Mouse (Mus musculus): Measurements from ENCODE around the gene Mybphl. TPM values are rescaled to one million over a fixed set of nuclear protein-coding genes. Genes with fewer than 3 reads are reported as not detected.

Gene Mybphl
- polyA plus RNA-seq, 1 experiment from 2014 or later = not detected

DNA sequence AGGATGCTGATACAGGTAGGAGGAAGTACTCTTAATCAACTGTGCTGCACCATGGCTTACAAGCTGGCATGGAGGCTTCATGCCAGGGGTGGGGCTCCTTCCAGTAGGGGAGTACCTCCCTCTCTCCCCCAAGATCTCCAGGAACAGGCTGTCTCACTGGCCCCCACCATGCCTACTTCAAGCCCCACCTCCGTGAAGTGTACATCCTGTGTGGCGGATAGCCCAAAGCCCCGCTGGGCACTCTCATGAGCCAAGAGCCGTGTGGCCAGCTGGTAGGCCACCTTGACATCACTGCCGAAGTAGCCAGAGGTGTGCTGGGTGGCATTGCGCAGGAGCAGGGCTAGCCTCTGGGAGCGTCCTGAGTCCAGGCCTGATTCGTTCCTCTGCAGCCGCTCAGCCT is 33.6 kb downstream of the Mybphl start:
- peaks cover 100% of the 10 kb centered on the region for H3K36me3 ChIP-seq (ENCODE audit: control insufficient read depth, insufficient read depth, low read length)
- H3K27ac ChIP-seq (ENCODE audit: low read depth, low read length) = no peak overlapping the region
- DNase-seq (ENCODE audit: low spot score) = no peak
- ATAC-seq = no peak
- H3K27me3 ChIP-seq (replicated peaks; ENCODE audit: control insufficient read depth, insufficient read depth, low read length) = no peaks in the 10 kb centered on the region
- H3K4me1 ChIP-seq (ENCODE audit: control insufficient read depth, insufficient read depth, low read length) = peaks cover 2% of the 10 kb centered on the region; the same call in 1 of the 2 replicates
- no peak overlapping the region for H3K9ac ChIP-seq (ENCODE audit: low read length)
- H3K9me3 ChIP-seq (replicated peaks; ENCODE audit: control insufficient read depth, low read length) = no peaks in the 10 kb centered on the region
- H3K4me3 ChIP-seq (ENCODE audit: low read depth, low read length) = no peak overlapping the region
- H3K4me2 ChIP-seq (ENCODE audit: low read length) = no peak overlapping the region
- WGBS = 93% methylated on average over 9 of the region's 9 CpGs

DNA sequence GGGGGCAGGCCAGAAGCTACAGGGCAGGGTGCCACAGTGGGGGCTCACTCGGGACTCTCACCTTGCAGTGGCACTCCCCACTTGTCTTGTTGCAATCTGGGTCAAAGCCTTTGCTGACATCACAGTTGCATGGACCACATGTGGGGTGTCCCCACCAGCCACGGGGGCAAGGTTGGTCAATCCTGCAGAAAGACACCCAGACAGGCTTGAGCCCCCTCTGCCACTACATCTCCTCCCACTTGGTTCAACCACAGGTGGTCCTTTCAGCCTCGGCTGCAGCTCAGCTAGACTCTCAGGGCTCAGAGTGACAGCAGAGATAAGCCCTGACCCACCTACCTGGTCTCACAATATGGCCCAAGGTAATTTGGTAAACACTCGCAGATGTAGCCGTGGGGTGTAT is 35.7 kb downstream of the Mybphl start:
- H3K4me2 ChIP-seq (ENCODE audit: low read length) = no peak overlapping the region
- peaks cover 6% of the 10 kb centered on the region for H3K4me1 ChIP-seq (ENCODE audit: control insufficient read depth, insufficient read depth, low read length)
- H3K9me3 ChIP-seq (replicated peaks; ENCODE audit: control insufficient read depth, low read length) = no peaks in the 10 kb centered on the region
- WGBS = 92% methylated on average over 5 of the region's 5 CpGs
- H3K27ac ChIP-seq (ENCODE audit: low read depth, low read length) = no peak overlapping the region
- peaks cover 100% of the 10 kb centered on the region for H3K36me3 ChIP-seq (ENCODE audit: control insufficient read depth, insufficient read depth, low read length)
- no peaks in the 10 kb centered on the region for H3K27me3 ChIP-seq (replicated peaks; ENCODE audit: control insufficient read depth, insufficient read depth, low read length)
- no peak for DNase-seq (ENCODE audit: low spot score)
- H3K4me3 ChIP-seq (ENCODE audit: low read depth, low read length) = no peak overlapping the region
- no peak for ATAC-seq
- H3K9ac ChIP-seq (ENCODE audit: low read length) = no peak overlapping the region

DNA sequence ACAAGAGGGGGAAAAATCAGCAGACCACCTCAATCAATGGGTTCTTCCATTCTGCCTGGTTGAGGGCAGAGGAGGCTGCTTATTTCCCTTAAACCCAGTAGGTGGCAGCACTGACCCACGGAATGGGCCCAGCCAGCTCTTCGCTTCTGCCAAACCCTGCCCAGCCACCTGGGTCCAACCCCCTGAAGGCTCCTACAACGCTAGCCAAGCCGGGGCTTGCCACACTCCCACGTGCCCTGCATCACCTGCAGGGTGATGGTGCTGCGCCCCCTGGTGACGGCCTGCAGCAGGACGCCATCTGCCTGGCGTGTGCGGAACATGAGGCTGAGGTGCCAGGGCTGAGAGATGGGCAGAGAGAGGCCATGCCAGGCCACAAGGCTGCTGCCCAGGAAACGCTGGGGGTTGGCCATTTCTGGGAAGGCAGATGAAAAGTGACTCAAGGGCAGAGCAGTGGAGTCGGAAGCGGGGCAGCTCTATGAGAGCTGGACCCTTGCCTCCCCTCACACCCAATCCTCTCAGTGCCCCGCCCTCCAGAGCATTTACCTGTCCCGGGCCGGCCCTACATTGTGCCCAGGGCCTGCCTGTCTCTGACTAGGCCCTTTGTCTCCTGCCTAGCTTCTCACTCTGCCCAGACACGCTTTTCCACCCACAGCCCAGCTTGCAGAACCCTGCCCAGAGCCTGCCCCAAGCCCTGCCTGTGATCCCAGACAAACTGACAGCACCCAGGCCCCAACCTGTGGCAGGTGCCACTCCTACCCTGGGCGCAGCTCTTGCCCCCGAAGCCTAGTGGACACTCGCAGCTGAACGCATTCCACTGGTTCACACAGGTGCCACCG is 37.2 kb downstream of the Mybphl start:
- Histone ChIP-seq H3K36me3 (ENCODE audit: control insufficient read depth, insufficient read depth, low read length) (peaks cover 97% of the 10 kb centered on the region), H3K9ac (ENCODE audit: low read length) (peak overlapping the region; percentile 32; the same call in 1 of the 2 replicates), H3K4me1 (ENCODE audit: control insufficient read depth, insufficient read depth, low read length) (peaks cover 13% of the 10 kb centered on the region), H3K4me3 (ENCODE audit: low read depth, low read length) (no peak overlapping the region), H3K9me3 (replicated peaks; ENCODE audit: control insufficient read depth, low read length) (no peaks in the 10 kb centered on the region), H3K27me3 (replicated peaks; ENCODE audit: control insufficient read depth, insufficient read depth, low read length) (no peaks in the 10 kb centered on the region), H3K27ac (ENCODE audit: low read depth, low read length) (peak overlapping the region; percentile 66), H3K4me2 (ENCODE audit: low read length) (0 out of 2 replicates have a peak overlapping the region, but pooled peaks have one; percentile 12)
- WGBS = 37% methylated on average over 22 of the region's 22 CpGs
- ATAC-seq (peak; percentile 91), DNase-seq (ENCODE audit: low spot score) (peak; percentile 96)

DNA sequence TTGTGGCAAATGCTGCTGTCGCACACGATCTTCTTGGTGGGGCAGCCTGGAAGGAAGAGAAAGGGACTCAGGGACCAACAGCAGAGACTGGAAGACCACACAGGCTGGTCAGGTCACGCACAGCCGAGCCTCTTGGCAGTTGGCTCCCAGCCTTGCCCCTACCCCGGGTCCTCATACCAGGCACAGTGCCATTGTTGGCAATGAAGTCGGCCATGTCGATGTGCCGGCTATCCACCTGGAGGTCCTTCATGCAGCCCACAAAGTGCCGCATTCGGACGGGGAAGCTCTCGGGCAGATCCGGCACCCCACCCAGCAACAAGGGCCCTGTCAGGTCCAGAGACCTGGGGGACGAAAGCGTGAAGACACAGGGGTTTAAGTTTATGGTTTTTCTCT is 37.8 kb downstream of the Mybphl start:
- peak overlapping the region; percentile 66; the same call in 1 of the 2 replicates for H3K27ac ChIP-seq (ENCODE audit: low read depth, low read length)
- H3K4me3 ChIP-seq (ENCODE audit: low read depth, low read length) = no peak overlapping the region
- no peak overlapping the region for H3K4me2 ChIP-seq (ENCODE audit: low read length)
- no peaks in the 10 kb centered on the region for H3K9me3 ChIP-seq (replicated peaks; ENCODE audit: control insufficient read depth, low read length)
- no peaks in the 10 kb centered on the region for H3K27me3 ChIP-seq (replicated peaks; ENCODE audit: control insufficient read depth, insufficient read depth, low read length)
- H3K4me1 ChIP-seq (ENCODE audit: control insufficient read depth, insufficient read depth, low read length) = peaks cover 13% of the 10 kb centered on the region
- H3K9ac ChIP-seq (ENCODE audit: low read length) = no peak overlapping the region
- DNase-seq (ENCODE audit: low spot score) = no peak
- no peak for ATAC-seq
- H3K36me3 ChIP-seq (ENCODE audit: control insufficient read depth, insufficient read depth, low read length) = peaks cover 95% of the 10 kb centered on the region
- 78% methylated on average over 15 of the region's 15 CpGs for WGBS

DNA sequence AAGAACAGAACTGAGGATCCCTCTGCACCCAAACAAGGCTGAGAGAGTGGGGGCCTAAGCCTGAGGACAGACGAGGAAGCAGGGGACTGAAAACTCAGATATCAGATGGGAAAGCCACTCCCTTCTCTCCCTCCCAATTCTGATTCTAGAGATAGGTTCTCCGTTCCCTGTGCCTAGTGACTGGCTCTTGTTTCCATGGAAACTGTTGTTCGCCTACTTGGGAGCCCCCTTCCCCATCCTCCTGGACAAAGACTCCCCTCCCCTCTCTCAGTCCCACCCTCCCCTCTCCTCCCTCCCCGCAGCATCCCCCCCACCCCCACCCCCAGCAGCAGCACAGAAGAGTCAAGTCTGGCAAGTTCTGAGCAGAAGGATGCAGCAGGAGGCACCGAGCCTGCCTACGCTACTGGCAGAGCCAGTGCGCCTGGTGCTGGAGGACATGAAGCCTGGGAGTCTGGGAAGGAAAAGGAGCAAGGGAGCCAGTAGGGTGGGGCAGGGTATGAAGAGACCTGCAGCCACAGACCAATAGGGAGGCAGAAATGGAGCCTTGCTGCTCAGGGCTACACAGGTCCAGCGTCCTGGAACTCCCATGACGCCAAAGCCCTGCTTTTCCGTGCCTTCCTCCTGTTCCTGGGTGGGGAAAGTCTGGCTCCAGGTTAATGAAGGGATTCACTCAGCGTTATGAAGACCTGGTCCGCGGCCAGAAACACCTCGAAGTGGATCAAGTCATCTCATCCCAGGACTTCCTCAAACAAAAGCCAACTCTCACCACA is 41.0 kb downstream of the Mybphl start:
- no peak overlapping the region for H3K4me3 ChIP-seq (ENCODE audit: low read depth, low read length)
- DNase-seq (ENCODE audit: low spot score) (peak; percentile 83), ATAC-seq (peak; percentile 42)
- no peaks in the 10 kb centered on the region for H3K9me3 ChIP-seq (replicated peaks; ENCODE audit: control insufficient read depth, low read length)
- peak overlapping the region; percentile 4; the same call in 1 of the 2 replicates for H3K4me2 ChIP-seq (ENCODE audit: low read length)
- H3K9ac ChIP-seq (ENCODE audit: low read length) = peak overlapping the region; percentile 43
- 20% methylated on average over 14 of the region's 14 CpGs for WGBS
- H3K27ac ChIP-seq (ENCODE audit: low read depth, low read length) = peak overlapping the region; percentile 52
- H3K4me1 ChIP-seq (ENCODE audit: control insufficient read depth, insufficient read depth, low read length) = peaks cover 28% of the 10 kb centered on the region
- H3K36me3 ChIP-seq (ENCODE audit: control insufficient read depth, insufficient read depth, low read length) = peaks cover 83% of the 10 kb centered on the region
- no peaks in the 10 kb centered on the region for H3K27me3 ChIP-seq (replicated peaks; ENCODE audit: control insufficient read depth, insufficient read depth, low read length)

DNA sequence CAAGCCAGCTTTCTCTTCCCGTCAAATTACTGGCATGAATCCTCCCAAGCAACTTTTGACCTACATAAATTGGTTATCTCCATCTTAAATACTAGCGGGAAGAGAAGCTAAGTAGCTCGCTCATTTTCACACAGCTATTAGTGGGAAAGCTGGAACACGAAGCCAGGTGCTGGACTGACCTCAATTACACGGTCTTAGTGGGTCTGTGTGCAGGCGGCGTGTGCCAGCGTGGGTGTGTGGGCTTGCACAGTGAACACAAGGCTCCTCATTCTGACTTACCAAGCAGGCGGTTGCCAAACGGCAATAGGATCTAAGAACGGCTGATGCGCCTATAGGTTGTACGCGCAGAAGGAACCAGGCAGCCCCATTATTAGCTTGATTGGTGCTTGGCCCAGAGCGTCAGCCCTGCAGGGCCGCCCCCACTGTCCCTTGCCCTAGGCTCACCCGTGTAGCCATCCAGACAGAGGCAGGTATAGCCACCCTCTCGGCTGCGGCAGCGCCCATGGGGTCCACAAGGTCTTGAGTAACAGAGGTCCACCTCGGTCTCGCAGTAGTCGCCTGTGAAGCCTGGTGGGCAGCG is 41.7 kb downstream of the Mybphl start:
- H3K9me3 ChIP-seq (replicated peaks; ENCODE audit: control insufficient read depth, low read length) = no peaks in the 10 kb centered on the region
- ATAC-seq = no peak
- H3K9ac ChIP-seq (ENCODE audit: low read length) = peak overlapping the region; percentile 17; the same call in 1 of the 2 replicates
- H3K4me1 ChIP-seq (ENCODE audit: control insufficient read depth, insufficient read depth, low read length) = peaks cover 35% of the 10 kb centered on the region
- H3K36me3 ChIP-seq (ENCODE audit: control insufficient read depth, insufficient read depth, low read length) = peaks cover 76% of the 10 kb centered on the region
- H3K27ac ChIP-seq (ENCODE audit: low read depth, low read length) = peak overlapping the region; percentile 52
- H3K4me2 ChIP-seq (ENCODE audit: low read length) = no peak overlapping the region
- 74% methylated on average over 24 of the region's 24 CpGs for WGBS
- DNase-seq (ENCODE audit: low spot score) = no peak
- no peak overlapping the region for H3K4me3 ChIP-seq (ENCODE audit: low read depth, low read length)
- no peaks in the 10 kb centered on the region for H3K27me3 ChIP-seq (replicated peaks; ENCODE audit: control insufficient read depth, insufficient read depth, low read length)

DNA sequence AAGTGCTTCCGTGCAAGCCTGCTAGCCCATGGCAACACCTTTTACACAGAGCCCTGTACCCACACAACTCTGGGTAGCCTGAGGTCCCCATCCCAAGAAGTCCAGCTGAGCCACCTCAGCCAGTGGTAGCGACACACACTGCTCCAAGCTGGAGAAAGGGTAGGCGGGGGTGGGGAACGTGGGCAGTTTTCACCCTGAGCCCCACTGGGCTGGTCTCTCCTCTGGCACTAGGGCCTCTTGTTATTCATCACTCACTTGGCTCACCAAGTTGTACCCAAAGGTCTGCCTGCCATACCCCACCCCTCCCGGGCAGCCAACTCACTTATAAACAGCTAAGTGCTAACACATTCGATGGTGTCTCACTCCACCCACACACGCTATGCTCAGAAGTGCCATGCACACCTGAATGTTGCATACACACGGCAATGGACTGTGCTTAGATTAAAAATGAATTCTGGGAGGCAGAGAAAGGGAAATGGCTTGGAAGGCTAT is 43.9 kb downstream of the Mybphl start:
- Histone ChIP-seq H3K9ac (ENCODE audit: low read length) (no peak overlapping the region), H3K4me2 (ENCODE audit: low read length) (no peak overlapping the region), H3K4me1 (ENCODE audit: control insufficient read depth, insufficient read depth, low read length) (peaks cover 41% of the 10 kb centered on the region), H3K27me3 (replicated peaks; ENCODE audit: control insufficient read depth, insufficient read depth, low read length) (no peaks in the 10 kb centered on the region), H3K4me3 (ENCODE audit: low read depth, low read length) (no peak overlapping the region), H3K27ac (ENCODE audit: low read depth, low read length) (no peak overlapping the region), H3K9me3 (replicated peaks; ENCODE audit: control insufficient read depth, low read length) (peaks cover 5% of the 10 kb centered on the region; the same call in 1 of the 2 replicates), H3K36me3 (ENCODE audit: control insufficient read depth, insufficient read depth, low read length) (peaks cover 72% of the 10 kb centered on the region)
- 89% methylated on average over 8 of the region's 8 CpGs for WGBS
- ATAC-seq = no peak
- DNase-seq (ENCODE audit: low spot score) = no peak

DNA sequence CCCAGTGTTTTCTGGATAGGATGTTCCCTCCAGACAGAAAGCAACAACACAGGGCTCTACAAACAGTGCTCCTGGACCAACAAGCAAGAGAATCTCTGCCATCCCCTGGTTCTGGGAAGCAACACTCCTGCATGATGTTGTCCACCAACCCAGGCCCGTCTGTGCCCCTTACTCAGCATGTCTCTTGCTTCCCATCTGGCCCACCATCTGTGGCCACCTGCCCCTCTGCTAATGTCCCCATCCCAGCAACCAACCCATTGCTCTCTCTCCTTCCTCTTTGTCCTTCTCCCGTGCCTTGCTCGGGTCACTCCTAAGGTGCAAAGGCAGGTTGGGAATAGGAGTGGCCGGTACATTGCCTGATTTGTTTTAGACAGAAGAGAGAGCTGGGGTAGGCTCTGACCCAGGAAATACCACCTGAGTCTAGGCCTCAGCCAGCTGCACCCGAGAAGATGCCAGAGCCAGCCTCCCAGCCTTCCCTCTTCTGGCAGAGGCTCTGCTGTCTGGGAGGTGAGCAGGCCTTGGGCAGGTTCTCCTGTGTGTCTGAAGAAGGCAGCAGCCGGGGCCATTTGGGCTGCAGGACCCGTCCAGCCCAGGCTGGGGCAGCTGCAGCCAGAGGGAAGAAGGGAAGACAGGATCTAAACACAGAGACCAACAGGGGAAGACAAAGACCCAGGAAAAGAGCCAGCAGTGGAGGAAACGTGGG is 45.1 kb downstream of the Mybphl start:
- peak; percentile 8 for ATAC-seq
- peak overlapping the region; percentile 80 for H3K9ac ChIP-seq (ENCODE audit: low read length)
- WGBS = 21% methylated on average over 8 of the region's 8 CpGs
- no peak for DNase-seq (ENCODE audit: low spot score)
- peak overlapping the region; percentile 38 for H3K4me3 ChIP-seq (ENCODE audit: low read depth, low read length)
- H3K9me3 ChIP-seq (replicated peaks; ENCODE audit: control insufficient read depth, low read length) = peaks cover 7% of the 10 kb centered on the region
- peaks cover 47% of the 10 kb centered on the region for H3K4me1 ChIP-seq (ENCODE audit: control insufficient read depth, insufficient read depth, low read length)
- no peaks in the 10 kb centered on the region for H3K27me3 ChIP-seq (replicated peaks; ENCODE audit: control insufficient read depth, insufficient read depth, low read length)
- peak overlapping the region; percentile 88 for H3K4me2 ChIP-seq (ENCODE audit: low read length)
- H3K36me3 ChIP-seq (ENCODE audit: control insufficient read depth, insufficient read depth, low read length) = peaks cover 71% of the 10 kb centered on the region
- peak overlapping the region; percentile 99 for H3K27ac ChIP-seq (ENCODE audit: low read depth, low read length)

Data from forebrain, embryonic 14.5 days (tissue).